Mouse (Mus musculus) urinary bladder, postnatal 36 days (tissue): ENCODE results near the gene Gm11027.

Experiments
- DNase-seq, 2 experiments: peaks; one replicate each; pipeline ENCODE4 v3.0.0; 2022; ENCODE audit warnings: low spot score in 2 of 2, mixed read lengths in 1 of 2

Gm11027 gene

DNA sequence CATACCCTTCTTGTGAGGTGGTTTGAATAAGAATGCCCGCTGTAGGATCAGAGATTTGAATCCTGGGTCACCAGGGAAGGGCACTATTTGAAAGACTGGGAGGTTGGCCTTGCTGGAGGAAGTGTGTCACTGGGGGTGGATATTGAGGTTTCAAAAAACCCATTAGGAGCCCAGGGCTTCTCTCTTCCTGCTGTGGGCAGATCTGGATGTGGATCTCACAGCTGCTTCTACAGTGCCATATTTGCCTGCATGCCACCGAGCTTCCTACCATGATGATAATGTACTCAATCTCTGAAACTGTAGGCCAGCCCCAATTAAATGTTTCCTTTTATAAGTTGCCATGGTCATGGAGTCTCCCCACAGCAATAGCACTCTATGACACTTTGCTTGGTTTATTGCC, 4.0 kb downstream of the Gm11027 start:
- no peak for DNase-seq

DNA sequence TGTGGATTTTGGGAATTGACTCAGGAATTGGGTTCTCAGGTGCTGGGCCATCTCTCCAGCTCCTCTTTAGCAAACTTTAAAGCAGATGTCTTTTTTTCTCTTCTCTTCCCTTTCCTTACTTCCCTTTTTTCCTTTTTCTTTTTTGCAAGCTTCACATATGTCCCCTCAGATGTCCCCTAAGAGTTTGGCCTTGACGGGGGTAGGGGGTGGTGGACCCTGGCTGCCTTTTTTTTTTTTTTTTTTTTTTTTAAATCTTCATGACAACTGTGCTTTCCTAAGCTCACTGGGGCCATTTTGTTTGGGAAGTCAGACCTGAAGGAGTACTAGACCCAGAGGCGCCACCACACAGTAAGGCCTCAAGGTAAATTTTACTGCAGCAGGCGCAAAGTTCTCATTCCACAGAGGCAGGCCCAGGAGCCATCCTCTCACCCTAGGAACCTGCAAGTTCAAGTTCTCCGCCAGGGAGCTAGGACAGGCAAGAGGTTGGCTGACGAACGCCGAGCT, 5.0 kb downstream of the Gm11027 start:
- no peak for DNase-seq

DNA sequence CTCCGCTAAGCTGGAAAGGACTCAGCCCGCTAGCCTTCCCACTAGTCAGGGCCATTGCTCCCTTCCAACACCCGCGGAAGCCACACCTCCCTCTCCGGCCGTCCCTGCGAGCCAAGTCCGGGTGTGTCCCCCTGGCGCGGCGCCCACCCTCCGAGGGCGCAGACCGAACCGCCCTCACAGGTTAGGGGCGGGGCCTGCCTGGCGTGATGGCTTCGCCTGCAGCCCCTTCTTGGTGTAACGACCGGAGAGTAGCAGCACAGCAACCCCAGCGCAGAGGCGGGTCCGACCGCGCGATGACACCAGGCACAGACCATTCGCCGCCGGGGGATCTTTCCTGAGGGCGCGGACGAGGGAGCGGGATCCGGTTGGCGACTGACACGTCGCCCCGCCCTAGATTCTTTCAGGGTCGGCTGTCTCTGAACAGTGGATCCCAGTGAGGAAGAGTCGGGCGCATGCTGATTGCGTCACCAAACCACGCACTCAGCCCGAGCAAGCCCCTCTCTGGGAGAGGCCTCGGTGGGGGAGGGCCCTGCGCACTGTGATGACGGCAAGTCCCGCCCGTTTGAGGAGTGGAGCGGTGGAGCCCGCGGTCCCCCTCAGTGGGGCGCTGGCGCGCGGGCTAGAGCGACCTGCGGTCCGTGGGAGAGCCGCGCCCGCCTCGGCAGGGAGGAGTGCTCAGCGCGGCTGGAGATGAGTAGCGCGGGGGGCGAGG, 5.6 kb downstream of the Gm11027 start, which contains the start of gene Esyt2:
Gene Esyt2, plus strand, starts transcription at position 544 of the 712 bp plus-strand sequence.
- peak; percentile 100 for DNase-seq

DNA sequence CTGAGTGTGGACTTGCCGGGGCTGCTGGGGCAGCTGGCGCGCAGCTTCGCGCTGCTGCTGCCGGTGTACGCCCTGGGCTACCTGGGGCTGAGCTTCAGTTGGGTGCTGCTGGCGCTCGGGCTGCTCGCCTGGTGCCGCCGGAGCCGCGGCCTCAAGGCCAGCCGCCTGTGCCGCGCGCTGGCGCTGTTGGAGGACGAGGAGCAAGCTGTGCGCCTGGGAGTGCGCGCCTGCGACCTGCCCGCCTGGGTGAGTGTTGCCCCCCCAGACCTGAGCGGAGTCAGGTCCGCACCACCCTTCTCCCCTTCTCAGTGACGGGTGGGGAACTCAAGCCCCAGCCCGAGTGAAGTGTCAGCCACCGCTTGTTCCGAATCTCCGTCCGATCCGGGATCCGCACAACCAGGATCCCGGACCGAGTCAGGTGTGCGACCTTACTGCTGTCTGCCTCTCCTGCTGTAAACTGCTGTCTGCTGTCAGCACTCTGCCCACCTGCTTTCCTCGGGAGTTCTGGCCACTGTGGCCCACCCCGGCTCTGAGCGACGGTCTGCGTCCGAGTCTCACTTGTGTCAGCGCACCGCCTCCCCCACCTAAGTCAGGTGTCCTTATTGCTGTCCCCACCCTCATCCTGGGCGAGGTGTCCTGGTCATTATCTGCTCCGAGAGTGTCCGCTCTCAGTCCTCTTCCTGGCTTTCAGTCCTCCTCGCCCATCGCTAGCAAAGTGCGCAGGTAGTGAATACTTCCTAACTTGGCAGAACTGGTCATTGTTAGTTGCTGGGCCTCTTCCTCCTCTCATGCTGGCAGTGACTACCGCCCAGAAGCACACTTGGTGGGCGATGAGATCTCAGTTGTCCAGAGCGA, 6.5 kb downstream of the Gm11027 start:
- peak; percentile 15 to 26 for DNase-seq

DNA sequence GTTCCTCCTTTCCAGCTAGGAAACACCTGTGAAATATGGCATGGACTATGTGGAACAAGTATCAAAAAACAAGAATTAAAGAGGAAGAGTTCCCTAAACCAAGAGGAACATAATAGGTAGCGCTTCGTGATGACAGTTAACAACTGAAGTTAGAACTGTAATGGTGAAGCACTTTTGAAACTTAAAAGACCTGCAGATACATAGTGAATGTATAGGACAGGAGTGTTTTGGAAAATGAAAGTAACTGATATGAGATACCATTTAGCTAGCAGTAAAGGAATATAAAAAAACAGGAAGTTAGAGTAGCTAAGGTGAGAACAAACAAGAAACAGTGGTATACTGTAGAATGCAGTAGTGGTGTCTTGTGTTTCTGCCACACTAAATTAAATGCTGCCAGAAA, 7.7 kb downstream of the Gm11027 start:
- DNase-seq = no peak

DNA sequence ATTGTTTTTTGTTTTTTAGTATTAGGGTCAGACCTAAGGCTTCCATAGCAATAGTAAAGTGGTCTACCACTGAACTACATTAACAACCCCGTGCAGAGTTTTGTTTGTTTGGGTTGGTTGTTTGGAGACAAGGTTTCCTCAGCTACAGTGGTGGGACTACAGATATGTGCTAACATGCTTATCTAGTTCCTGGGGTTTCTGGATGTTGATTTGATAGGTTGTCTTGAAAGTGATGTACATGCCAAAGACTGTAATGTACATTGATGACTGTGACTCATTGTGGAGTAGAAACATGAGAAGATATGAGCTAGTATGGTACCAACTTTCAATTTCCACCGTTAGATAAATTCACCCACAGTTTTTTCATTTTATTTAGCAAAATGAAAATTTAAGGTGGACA, 8.3 kb downstream of the Gm11027 start:
- no peak for DNase-seq

DNA sequence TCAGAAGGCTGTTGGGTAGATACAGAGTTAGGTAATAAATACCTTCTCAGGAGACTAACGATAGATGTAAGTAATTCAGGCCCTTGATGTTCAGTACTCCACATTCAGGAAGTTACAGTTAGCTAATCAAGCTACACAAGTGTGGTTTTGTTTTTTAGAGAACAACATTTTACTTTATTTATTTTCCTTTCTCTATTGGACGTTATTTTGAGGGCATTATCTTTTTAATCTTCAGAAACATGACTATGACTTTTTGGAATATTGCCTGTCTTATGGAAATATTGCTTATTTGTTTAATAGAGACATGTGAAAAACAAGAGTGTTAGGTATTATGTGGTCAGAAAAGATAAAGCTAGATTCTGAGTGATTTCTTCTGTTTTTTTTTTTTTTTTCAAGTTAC, 18.0 kb downstream of the Gm11027 start:
- no peak for DNase-seq

DNA sequence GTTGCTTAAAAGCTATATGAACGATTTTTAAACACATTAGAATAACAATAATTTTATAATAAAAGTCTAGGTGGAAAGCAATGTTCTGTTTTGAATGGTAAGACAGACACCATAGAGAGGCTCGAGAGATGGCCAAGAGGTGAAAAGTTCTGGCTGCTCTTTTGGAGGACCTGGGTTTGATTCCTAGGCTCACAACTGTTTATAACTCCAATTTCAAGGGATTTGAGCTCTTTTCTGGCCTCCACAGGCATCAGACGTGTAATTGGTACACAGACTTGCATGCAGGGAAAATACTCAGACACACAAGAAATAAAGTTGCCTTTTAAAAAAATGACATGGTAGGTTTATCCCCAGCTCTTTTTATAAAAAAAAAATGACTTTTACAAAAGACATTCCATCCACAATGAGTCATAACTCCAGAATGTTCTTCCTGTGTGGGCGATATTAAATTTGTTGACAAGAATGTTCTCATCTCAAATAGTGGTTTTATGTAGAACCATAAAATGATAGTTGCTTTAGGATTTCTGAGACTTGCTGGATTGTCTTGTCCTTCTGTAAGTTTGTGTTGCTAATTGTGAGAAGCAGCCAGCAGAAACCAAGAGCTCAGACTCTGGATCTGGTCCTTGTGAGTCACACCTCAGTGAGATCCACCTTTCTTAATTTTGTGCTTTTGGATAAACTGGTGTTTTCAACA, 18.6 kb downstream of the Gm11027 start:
- no peak for DNase-seq

DNA sequence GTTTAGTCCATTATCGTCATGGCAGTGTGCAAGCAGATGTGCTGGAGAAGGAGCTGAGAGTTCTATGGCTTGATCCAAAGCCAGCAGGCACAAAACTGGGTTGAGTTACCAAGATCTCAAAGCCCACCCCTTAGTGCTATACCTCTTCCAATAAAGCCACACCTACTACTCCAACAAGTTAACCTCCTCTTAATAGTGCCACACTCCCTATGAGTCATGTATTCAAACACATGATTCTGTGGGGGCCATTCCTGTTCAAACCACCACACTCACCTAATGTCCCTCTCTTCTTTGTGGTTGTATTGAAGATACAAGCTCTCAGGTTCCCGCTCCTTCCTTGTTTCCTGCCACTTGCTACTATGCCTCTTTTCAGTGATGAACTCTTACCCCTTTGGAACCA, 24.7 kb downstream of the Gm11027 start:
- DNase-seq = no peak

DNA sequence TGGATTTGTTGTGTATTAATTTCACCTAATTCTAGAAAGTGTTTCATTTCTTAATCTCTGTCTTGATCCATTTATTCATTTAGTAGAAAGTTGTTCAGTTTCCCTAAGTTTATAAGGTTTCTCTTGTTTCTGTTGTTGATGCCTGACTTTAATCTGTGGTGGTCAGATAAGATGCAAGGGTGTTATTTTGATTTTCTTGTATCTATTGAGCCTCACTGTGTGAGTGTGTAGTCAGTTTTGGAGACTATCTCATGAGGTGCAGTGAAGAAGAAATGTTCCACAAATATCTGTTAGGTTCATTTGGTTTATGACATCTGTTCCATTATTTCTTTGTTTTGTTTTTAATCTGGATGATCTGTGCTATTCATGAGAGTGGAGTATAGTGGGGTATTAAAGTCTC, 27.0 kb downstream of the Gm11027 start:
- DNase-seq = no peak

DNA sequence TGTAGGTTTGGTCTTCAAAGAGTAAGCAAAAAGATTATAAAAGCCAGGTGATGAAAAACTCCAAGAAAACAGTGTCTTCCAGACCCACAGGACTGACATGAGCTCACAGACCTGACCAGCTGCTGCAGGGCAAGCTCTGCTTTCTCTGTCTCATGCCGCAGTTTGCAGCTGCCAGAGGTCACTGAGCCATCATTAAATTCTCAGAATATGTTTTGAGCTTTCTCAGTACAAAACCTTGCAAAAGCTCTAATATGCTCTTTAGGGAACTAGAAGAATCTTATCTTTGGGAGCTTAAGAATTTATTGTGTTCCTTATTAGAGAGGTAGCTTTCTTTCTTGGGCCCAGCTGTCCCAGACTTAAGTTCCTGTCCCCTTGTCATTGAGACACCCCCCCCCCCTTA, 30.9 kb downstream of the Gm11027 start:
- peak in 1 of 2 experiments; percentile 21 for DNase-seq

DNA sequence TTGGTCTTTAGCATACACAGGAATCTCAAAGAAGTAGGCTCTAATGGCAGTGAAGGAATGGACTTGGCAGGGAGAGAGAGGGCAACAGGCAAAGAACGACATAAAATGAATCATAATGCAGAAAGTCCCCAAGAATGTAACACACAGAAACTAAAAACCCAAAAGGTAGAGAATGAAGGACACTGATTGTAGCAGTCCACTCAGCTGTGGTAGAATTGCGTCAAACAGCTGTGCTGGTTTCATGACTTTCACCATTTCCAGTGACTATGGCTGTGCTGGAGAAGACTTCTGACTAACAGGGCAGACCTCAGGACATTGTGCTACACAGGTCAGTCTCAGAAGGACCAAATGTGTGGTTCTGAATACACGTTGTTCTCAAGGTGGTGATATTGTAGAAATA, 32.7 kb downstream of the Gm11027 start:
- no peak for DNase-seq

DNA sequence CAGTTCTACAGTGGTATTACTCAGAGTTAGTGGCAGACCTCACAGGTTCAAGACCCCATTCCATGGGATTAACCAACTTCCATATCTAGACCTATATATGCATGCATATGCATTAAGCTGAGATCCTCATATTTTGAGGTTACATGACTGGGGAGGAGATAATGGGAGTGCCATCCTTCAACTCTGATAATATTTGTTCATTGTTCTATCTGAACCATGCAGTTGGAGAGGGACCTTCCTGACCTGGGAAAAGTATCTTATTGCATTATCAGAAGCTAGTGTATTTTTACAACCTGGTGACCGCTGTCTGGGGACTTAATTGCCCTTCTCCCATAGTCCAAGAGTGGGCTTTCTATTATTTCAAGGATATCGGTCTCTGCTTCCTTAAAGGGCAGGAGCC, 33.4 kb downstream of the Gm11027 start:
- no peak for DNase-seq

DNA sequence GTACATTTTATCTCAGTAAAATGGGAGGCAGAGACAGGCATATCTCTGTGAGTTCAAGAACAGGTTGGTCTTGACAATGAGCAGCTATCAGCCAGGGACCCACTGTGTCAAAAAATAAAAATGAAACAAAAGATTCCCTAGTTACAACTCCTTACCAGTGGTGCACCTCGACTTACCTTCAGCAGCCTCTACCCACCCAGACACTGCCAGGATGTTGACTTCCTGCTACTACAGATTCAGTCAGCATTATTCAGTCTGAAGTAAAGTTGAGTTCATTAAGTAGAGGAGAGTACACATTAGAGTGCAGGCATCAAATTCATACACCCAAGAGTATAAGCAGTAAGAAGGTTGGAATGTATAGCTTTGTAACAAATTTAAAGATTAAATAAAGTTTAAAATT, 38.6 kb downstream of the Gm11027 start:
- DNase-seq = no peak

DNA sequence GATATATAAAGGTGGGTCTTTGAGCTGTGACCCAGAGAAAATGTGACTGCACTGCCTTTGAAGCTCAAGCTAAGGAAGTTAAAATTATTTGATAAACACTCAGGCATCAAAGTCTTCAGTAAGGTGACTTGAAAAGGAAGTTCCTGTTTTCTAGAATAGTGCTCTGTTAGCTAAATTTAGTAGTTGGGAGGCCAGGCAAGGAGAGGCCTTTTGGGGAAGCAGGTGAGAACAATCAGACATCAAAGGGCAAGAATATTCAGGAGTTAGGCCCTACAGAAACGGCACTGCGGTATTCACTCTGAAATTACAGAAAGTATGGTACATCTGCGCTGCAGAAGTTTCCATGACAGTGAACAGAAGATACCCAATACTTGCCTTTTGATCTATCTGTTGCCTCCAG, 40.3 kb downstream of the Gm11027 start:
- DNase-seq = no peak

DNA sequence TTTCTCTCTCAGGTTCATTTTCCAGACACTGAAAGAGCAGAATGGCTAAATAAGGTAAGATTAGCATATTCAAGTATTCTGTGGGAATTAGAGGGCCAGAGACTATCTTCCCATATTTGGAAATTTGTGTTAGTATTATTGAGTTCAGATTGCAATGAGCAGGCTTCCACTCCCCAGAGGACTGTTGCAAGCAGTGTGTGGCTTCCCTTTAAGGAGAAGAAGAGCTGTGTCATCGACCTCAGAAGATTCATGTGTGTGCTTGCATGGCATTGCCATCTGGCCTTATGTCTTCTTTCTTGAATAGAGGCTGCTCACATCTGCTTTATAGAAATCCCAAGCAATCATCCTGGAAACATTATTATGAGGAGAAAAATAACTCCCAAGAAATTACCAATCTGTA, 42.6 kb downstream of the Gm11027 start:
- DNase-seq = no peak
